Mouse (Mus musculus) brain, embryonic 14.5 days (tissue): ENCODE measurements around the gene Mtnr1a.

Source experiments
- CTCF ChIP-seq: fragments of 200-500 bp; IDR thresholded peaks from 2 replicates; pipeline ENCODE4 v1.5.1; 2012; ENCODE audit warnings: inconsistent platforms, mild to moderate bottlenecking, moderate library complexity, borderline replicate concordance; ENCODE audit not compliant: insufficient read depth, insufficient read length; ENCODE audit errors: extremely low read depth
- POLR2A ChIP-seq: fragments of 200-500 bp; IDR thresholded peaks from 2 replicates; pipeline ENCODE4 v1.6.1; 2012; ENCODE audit warnings: mild to moderate bottlenecking, inconsistent platforms, borderline replicate concordance; ENCODE audit not compliant: poor library complexity, insufficient read depth, insufficient read length, severe bottlenecking; ENCODE audit errors: extremely low read depth

DNA sequence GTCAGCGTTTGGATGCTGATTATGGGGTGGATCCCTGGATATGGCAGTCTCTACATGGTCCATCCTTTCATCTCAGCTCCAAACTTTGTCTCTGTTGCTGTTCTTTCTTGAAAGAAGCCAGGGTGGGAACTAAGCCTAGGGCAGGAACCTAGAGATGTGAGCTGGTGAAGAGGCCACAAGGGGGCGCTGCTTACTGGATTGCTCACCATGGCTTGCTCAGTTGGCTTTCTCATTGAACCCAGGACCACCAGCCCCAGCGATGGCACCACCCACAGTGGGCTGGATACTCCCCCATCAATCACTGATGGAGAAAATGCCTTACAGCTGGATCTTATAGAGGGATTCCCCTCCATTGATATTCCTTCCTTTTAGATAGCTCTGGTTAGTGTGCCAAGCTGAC is 12.1 kb upstream of the Mtnr1a start:
- TF ChIP-seq POLR2A = no peak
- peak; percentile 39; the same call in 1 of the 2 replicates for TF ChIP-seq CTCF
